Mouse (Mus musculus): ENCODE data around the gene Setd4.

DNA sequence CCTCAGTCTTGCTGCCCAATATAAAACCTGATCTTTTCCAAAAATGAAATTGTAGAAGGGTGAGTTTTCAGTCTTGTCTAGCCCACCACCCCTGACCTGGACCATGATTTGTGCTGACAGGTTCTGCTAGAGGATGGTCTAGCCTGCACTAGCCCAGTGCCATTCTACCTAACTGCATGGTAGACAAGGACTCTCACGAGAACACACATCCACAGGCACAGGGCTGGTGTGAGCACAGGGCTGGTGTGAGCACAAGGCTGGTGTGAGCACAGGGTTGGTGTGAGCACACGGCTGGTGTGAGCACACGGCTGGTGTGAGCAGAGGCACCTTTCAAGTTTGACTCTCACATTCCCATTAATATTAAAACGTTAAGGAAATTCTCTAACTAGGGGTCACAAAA, 20.8 kb upstream of the Setd4 start:
- no peak for TF ChIP-seq CTCF (IDR thresholded peaks at IDR 0.05; ENCODE audit: low read depth)
- TF ChIP-seq EP300 (IDR thresholded peaks at IDR 0.05; ENCODE audit: low read depth) = no peak
